Mouse (Mus musculus) hindbrain, embryonic 16.5 days (tissue): ENCODE data around the gene Htt. TPM values are rescaled to one million over a fixed set of nuclear protein-coding genes. Genes with fewer than 3 reads are reported as not detected.

Experiments used
- ATAC-seq: fragments of 200-750 bp; cut with Nextera tagmentation; 2 replicates; pipeline ENCODE4 v1.8.0; 2017; ENCODE audit warnings: moderate TSS enrichment, moderate library complexity
- H3K27ac ChIP-seq: fragments of 300-500 bp; sonication (generic); 2 replicates; pipeline ENCODE4 v1.5.1; 2014; ENCODE audit warnings: low read depth, mild to moderate bottlenecking, control low read depth, low read length, moderate library complexity
- H3K27me3 ChIP-seq: fragments of 300-500 bp; sonication (generic); replicated peaks from 2 replicates; pipeline ENCODE4 v1.6.1; 2014; ENCODE audit warnings: low read length; ENCODE audit not compliant: control insufficient read depth, insufficient read depth
- H3K36me3 ChIP-seq: fragments of 300-500 bp; sonication (generic); 2 replicates; pipeline ENCODE4 v1.6.1; 2014; ENCODE audit warnings: mild to moderate bottlenecking, low read length, moderate library complexity, mixed read lengths; ENCODE audit not compliant: control insufficient read depth, insufficient read depth
- H3K4me1 ChIP-seq: fragments of 300-500 bp; sonication (generic); 2 replicates; pipeline ENCODE4 v1.6.1; 2014; ENCODE audit warnings: low read depth, low read length; ENCODE audit not compliant: control insufficient read depth, insufficient read depth
- H3K4me2 ChIP-seq: fragments of 300-500 bp; sonication (generic); 2 replicates; pipeline ENCODE4 v1.6.1; 2014; ENCODE audit warnings: mild to moderate bottlenecking, low read length, control low read depth, moderate library complexity
- H3K4me3 ChIP-seq: fragments of 300-500 bp; sonication (generic); 2 replicates; pipeline ENCODE4 v1.5.1; 2014; ENCODE audit warnings: mild to moderate bottlenecking, low read length, control low read depth, moderate library complexity
- H3K9ac ChIP-seq: fragments of 300-500 bp; sonication (generic); 2 replicates; pipeline ENCODE4 v1.6.1; 2014; ENCODE audit warnings: low read depth, mild to moderate bottlenecking, control low read depth, low read length, moderate library complexity
- H3K9me3 ChIP-seq: fragments of 300-500 bp; sonication (generic); 2 replicates; pipeline ENCODE4 v1.6.1; 2014; ENCODE audit warnings: mild to moderate bottlenecking, low read length, moderate library complexity; ENCODE audit not compliant: control insufficient read depth
- WGBS: fragments of 180-500 bp; shearing (Covaris S2); extraction: QIAGEN DNeasy Blood & Tissue Kit; methylation state at CpG from one replicate; pipeline ENCODE4 v1.1.7; 2014; 5-methylcytosine and 5-hydroxymethylcytosine counted together
- microRNA counts: library from miRNA; unstranded; fragments of <30 nt; microRNA quantifications from one replicate; lab custom pipeline; 2016
- microRNA-seq: library from miRNA; unstranded; fragments of <30 nt; microRNA quantifications from one replicate; pipeline ENCODE4, GENCODE M21; 2017
- polyA plus RNA-seq: library from polyadenylated mRNA; unstranded; fragments of >200 nt; fragmentation: Nextera tagmentation; extraction: Ambion mirVana; gene quantifications from 2 replicates; pipeline ENCODE4 v1.2.1, GENCODE M21; 2015

Gene Htt
- polyA plus RNA-seq, 1 experiment from 2014 or later = 11.9 TPM

GRCm38 (mm10) chr5:34955630-34956029, 194.1 kb downstream of the Htt start:
- Histone ChIP-seq H3K27ac (no peak overlapping the region), H3K4me2 (no peak overlapping the region), H3K4me3 (no peak overlapping the region), H3K27me3 (no peaks in the 10 kb centered on the region), H3K4me1 (peaks cover 35% of the 10 kb centered on the region), H3K9ac (no peak overlapping the region), H3K9me3 (no peaks in the 10 kb centered on the region), H3K36me3 (no peaks in the 10 kb centered on the region)
- WGBS = 31% methylated on average over 5 of the region's 5 CpGs
- no peak for ATAC-seq

DNA sequence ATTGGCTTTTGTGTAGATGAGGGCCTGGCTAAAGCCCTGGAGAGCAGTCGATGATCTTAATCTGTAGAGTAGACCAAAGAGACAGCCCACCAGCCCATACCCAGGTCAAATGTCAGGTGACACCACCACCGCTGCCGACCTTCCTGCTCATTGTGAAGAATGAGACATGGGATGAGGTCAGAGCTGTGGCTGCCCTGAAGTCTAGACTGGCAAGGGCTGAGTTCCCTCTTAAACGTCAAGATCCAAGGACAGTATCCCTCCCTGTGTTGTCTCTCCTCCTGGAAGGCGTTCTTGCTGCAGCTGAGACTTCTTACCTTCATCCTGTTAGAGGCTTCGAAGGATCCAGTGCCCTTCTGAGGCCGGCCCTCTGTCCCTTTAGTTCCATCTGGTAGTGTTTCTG, 194.6 kb downstream of the Htt start:
- no peak overlapping the region for H3K27ac ChIP-seq
- H3K9ac ChIP-seq = no peak overlapping the region
- peaks cover 30% of the 10 kb centered on the region for H3K4me1 ChIP-seq
- H3K4me3 ChIP-seq = no peak overlapping the region
- no peaks in the 10 kb centered on the region for H3K27me3 ChIP-seq
- H3K36me3 ChIP-seq = no peaks in the 10 kb centered on the region
- 78% methylated on average over 7 of the region's 7 CpGs for WGBS
- no peak overlapping the region for H3K4me2 ChIP-seq
- H3K9me3 ChIP-seq = no peaks in the 10 kb centered on the region
- ATAC-seq = no peak

- peak; percentile 86 for ATAC-seq
- Histone ChIP-seq H3K4me3 (no peak overlapping the region), H3K4me2 (no peak overlapping the region), H3K36me3 (no peaks in the 10 kb centered on the region), H3K9ac (no peak overlapping the region), H3K27ac (peak overlapping the region; percentile 5; the same call in 1 of the 2 replicates), H3K4me1 (peaks cover 27% of the 10 kb centered on the region), H3K9me3 (no peaks in the 10 kb centered on the region), H3K27me3 (no peaks in the 10 kb centered on the region)
- 49% methylated on average over 2 of the region's 2 CpGs for WGBS
These were observed 195.5 kb downstream of the Htt start for GRCm38 (mm10) chr5:34957015-34957414.

DNA sequence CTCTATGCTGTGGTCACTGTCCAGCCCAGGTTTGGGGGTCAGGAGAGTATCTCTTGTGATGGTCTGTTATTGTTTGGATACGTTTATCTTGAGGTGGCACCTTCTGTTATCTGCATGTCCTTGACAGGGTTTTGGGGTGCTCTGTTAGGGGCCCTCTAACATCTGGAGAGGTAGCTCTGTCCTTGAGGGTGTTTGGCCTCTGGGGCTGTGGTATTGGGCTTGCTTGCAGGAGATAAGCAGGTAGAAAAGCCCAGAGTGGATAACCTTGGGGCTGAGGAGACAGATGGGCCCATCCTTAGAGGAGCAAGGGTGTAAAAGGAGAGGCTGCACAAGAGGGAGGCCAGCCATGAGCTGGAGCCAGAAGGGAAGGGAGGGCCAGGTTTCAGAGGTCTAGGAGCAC, 198.5 kb downstream of the Htt start:
- whole genome bisulfite sequencing = 70% methylated on average over 1 of the region's 1 CpGs
- H3K27ac ChIP-seq = no peak overlapping the region
- no peaks in the 10 kb centered on the region for H3K9me3 ChIP-seq
- H3K36me3 ChIP-seq = 0 out of 2 replicates have a peak, but pooled peaks cover 2% of the 10 kb centered on the region
- no peak overlapping the region for H3K9ac ChIP-seq
- peaks cover 23% of the 10 kb centered on the region for H3K4me1 ChIP-seq
- no peak for ATAC-seq
- no peak overlapping the region for H3K4me2 ChIP-seq
- H3K27me3 ChIP-seq = no peaks in the 10 kb centered on the region
- H3K4me3 ChIP-seq = no peak overlapping the region

MicroRNAs within 50 kb of the gene (microRNA counts, 519-probe panel; counts per million panel counts)
- 2,236 counts per million, percentile 48 among the panel's probes with 10 or more counts for microRNA mmu-miR-467g (lab: Ali Mortazavi, UCI)

Small RNA genes lying within 50 kb of the gene (microRNA-seq; reads per million reads assigned to microRNA genes)
- not detected for gene Mir467g

Other genes starting within 250 kb of the Htt start
- 15.1 and 15.4 TPM in 2 replicates for gene Tnip2, start 247.7 kb upstream of the Htt start, polyA plus RNA-seq
- gene Sh3bp2, start 235.9 kb upstream of the Htt start, polyA plus RNA-seq = 17.1 and 25.5 TPM in 2 replicates
- 224 and 241 TPM in 2 replicates for gene Add1, start 188.1 kb upstream of the Htt start, polyA plus RNA-seq
- 106 and 109 TPM in 2 replicates for gene Mfsd10, start 124.5 kb upstream of the Htt start, polyA plus RNA-seq
- gene Nop14, start 101.6 kb upstream of the Htt start, polyA plus RNA-seq = 20.4 and 21.2 TPM in 2 replicates
- gene Grk4, start 101.4 kb upstream of the Htt start, polyA plus RNA-seq = 3.1 and 3.5 TPM in 2 replicates
- 6.1 and 6.9 TPM in 2 replicates for gene Msantd1, start 146.3 kb downstream of the Htt start, polyA plus RNA-seq
- gene Rgs12, start 187.7 kb downstream of the Htt start, polyA plus RNA-seq = 40.3 and 41.1 TPM in 2 replicates